Mouse (Mus musculus): ENCODE measurements around the gene Gm49361. TPM values are rescaled to one million over a fixed set of nuclear protein-coding genes. Genes with fewer than 3 reads are reported as not detected.
"Not testable (repeated sequence)": the region's sequence is repeated elsewhere in the genome, so short reads cannot be mapped to it uniquely, and the experiment has no call there.

Gene Gm49361
- total and polyA plus RNA-seq, 2 experiments from 2014 or later, result not detected

- H3K4me2 ChIP-seq (ENCODE audit: low read depth, low read length), result no peak overlapping the region
- no peak for TF ChIP-seq EP300 (IDR thresholded peaks at IDR 0.05; ENCODE audit: low read depth)
- TF ChIP-seq CTCF (IDR thresholded peaks at IDR 0.05; ENCODE audit: low read depth), result no peak
- H3K4me3 ChIP-seq (ENCODE audit: low read depth, low read length), result no peak overlapping the region
- DNase-seq (ENCODE audit: low spot score) (no peak), ATAC-seq (ENCODE audit: insufficient read depth, low read depth) (no peak)
- 91% methylated on average over 2 of the region's 2 CpGs for WGBS
- H3K9ac ChIP-seq (replicated peaks; ENCODE audit: low read depth, low read length), result no peak overlapping the region
- no peaks in the 10 kb centered on the region for H3K27me3 ChIP-seq (ENCODE audit: control insufficient read depth, insufficient read depth, low read length)
- no peaks in the 10 kb centered on the region for H3K9me3 ChIP-seq (replicated peaks; ENCODE audit: control insufficient read depth, low read length)
- no peaks in the 10 kb centered on the region for H3K36me3 ChIP-seq (replicated peaks; ENCODE audit: control insufficient read depth, insufficient read depth, low read length)
- peaks cover 13% of the 10 kb centered on the region; the same call in 1 of the 2 replicates for H3K4me1 ChIP-seq (ENCODE audit: control insufficient read depth, insufficient read depth)
- no peak overlapping the region for H3K27ac ChIP-seq (ENCODE audit: low read depth)
Measured at GRCm38 (mm10) chr14:57755661-57756060, 9.8 kb upstream of the Gm49361 start.

DNA sequence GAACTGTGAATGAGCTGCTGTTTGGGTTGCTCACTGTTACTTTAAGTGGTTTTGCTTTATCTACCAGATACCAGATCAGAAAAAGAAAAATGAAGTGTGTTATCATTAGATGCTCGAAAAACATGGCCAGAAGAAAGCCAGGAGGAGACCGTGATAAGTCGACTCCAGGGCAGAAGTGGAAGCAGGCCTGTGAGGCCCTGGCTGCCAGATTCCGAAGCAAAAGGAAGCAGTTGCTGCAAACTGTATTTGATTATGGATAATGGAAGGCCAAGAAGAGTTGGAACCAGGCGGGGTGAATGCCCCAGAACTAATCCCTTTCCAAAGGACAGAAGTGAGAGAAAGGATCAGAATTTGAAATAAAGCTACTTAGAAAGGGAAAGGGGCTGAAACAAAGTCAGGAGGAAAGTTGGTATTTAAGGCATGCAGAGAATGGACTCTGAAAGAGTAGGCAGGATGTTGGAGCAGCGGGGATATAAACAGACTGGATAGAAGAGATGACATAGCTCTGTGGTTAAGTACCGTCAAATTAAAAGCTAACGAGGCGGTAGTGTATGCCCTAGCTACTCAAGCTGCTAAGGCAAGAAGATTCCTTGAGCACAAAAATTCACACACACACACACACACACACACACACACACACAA lies 7.6 kb upstream of the Gm49361 start:
- ATAC-seq (ENCODE audit: insufficient read depth, low read depth) (peak; percentile 83; the same call in 1 of the 2 replicates), DNase-seq (ENCODE audit: low spot score) (peak; percentile 73)
- Histone ChIP-seq H3K9ac (replicated peaks; ENCODE audit: low read depth, low read length) (no peak overlapping the region), H3K4me2 (ENCODE audit: low read depth, low read length) (peak overlapping the region; percentile 11; the same call in 1 of the 2 replicates), H3K9me3 (replicated peaks; ENCODE audit: control insufficient read depth, low read length) (no peaks in the 10 kb centered on the region), H3K36me3 (replicated peaks; ENCODE audit: control insufficient read depth, insufficient read depth, low read length) (no peaks in the 10 kb centered on the region), H3K4me1 (ENCODE audit: control insufficient read depth, insufficient read depth) (peaks cover 13% of the 10 kb centered on the region; the same call in 1 of the 2 replicates), H3K27me3 (ENCODE audit: control insufficient read depth, insufficient read depth, low read length) (no peaks in the 10 kb centered on the region), H3K4me3 (ENCODE audit: low read depth, low read length) (no peak overlapping the region), H3K27ac (ENCODE audit: low read depth) (peak overlapping the region; percentile 85)
- no peak for TF ChIP-seq CTCF (IDR thresholded peaks at IDR 0.05; ENCODE audit: low read depth)
- TF ChIP-seq EP300 (IDR thresholded peaks at IDR 0.05; ENCODE audit: low read depth), result no peak
- 5% methylated on average over 9 of the region's 9 CpGs for WGBS

GRCm38 (mm10) chr14:57751006-57751405 lies 5.1 kb upstream of the Gm49361 start:
- DNase-seq (ENCODE audit: low spot score); H3K27ac ChIP-seq (ENCODE audit: low read depth); H3K9me3 ChIP-seq (replicated peaks; ENCODE audit: control insufficient read depth, low read length); ATAC-seq (ENCODE audit: insufficient read depth, low read depth); H3K27me3 ChIP-seq (ENCODE audit: control insufficient read depth, insufficient read depth, low read length); H3K36me3 ChIP-seq (replicated peaks; ENCODE audit: control insufficient read depth, insufficient read depth, low read length); H3K9ac ChIP-seq (replicated peaks; ENCODE audit: low read depth, low read length); H3K4me2 ChIP-seq (ENCODE audit: low read depth, low read length); H3K4me3 ChIP-seq (ENCODE audit: low read depth, low read length): not testable (repeated sequence)
- H3K4me1 ChIP-seq (ENCODE audit: control insufficient read depth, insufficient read depth), result peaks cover 13% of the 10 kb centered on the region

GRCm38 (mm10) chr14:57749501-57749900 lies 3.6 kb upstream of the Gm49361 start:
- H3K4me1 ChIP-seq (ENCODE audit: control insufficient read depth, insufficient read depth), result peaks cover 13% of the 10 kb centered on the region
- H3K9me3 ChIP-seq (replicated peaks; ENCODE audit: control insufficient read depth, low read length), result no peaks in the 10 kb centered on the region
- no peaks in the 10 kb centered on the region for H3K36me3 ChIP-seq (replicated peaks; ENCODE audit: control insufficient read depth, insufficient read depth, low read length)
- no peaks in the 10 kb centered on the region for H3K27me3 ChIP-seq (ENCODE audit: control insufficient read depth, insufficient read depth, low read length)
- TF ChIP-seq EP300 (IDR thresholded peaks at IDR 0.05; ENCODE audit: low read depth), result no peak
- TF ChIP-seq CTCF (IDR thresholded peaks at IDR 0.05; ENCODE audit: low read depth), result no peak
- 45% methylated on average over 2 of the region's 2 CpGs for WGBS
- H3K4me2 ChIP-seq (ENCODE audit: low read depth, low read length), result no peak overlapping the region
- H3K9ac ChIP-seq (replicated peaks; ENCODE audit: low read depth, low read length), result no peak overlapping the region
- no peak for DNase-seq (ENCODE audit: low spot score)
- H3K4me3 ChIP-seq (ENCODE audit: low read depth, low read length), result no peak overlapping the region
- ATAC-seq (ENCODE audit: insufficient read depth, low read depth), result no peak
- H3K27ac ChIP-seq (ENCODE audit: low read depth), result no peak overlapping the region

DNA sequence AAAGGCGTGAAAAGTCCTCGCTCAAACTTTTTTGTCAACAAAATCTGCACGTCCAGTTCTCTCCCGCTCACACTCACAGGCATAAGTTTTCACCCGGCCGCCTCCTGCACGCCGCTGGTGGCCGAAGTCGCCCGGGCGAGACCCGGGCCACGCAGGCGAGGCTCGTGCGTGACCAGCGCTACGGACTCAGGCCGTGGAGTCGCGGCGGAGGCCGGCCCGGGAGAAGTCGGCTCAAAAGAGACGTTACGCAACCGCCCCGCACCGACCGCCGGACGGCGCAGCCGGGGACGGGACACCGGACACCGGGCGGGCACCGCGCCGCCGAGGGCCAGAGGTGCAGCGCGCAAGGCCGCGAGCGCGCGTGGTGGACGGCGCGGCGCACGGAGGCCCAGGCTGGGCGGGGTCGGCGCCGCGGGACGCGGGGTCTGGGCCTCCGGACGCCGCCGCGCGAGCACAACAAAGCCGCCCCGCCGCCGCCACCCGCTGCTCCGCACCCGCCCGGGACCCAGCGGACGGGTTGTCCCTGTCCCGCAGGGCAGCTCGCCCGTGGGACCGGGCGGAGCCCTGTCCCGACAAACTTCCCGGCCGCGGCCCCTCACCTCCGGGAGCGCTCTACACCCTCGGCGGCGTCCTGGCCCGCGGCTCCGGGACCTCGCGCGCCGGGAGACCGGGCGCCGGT lies 473 bp downstream of the Gm49361 start:
- ATAC-seq (ENCODE audit: insufficient read depth, low read depth) (peak; percentile 62), DNase-seq (ENCODE audit: low spot score) (no peak)
- peak overlapping the region; percentile 99 for H3K27ac ChIP-seq (ENCODE audit: low read depth)
- under 1% methylated on average over 58 of the region's 103 CpGs for WGBS
- H3K4me2 ChIP-seq (ENCODE audit: low read depth, low read length), result peak overlapping the region; percentile 68
- peak overlapping the region; percentile 99 for H3K9ac ChIP-seq (replicated peaks; ENCODE audit: low read depth, low read length)
- TF ChIP-seq CTCF (IDR thresholded peaks at IDR 0.05; ENCODE audit: low read depth) (no peak), EP300 (IDR thresholded peaks at IDR 0.05; ENCODE audit: low read depth) (no peak)
- H3K4me3 ChIP-seq (ENCODE audit: low read depth, low read length), result peak overlapping the region; percentile 97
- H3K36me3 ChIP-seq (replicated peaks; ENCODE audit: control insufficient read depth, insufficient read depth, low read length), result no peaks in the 10 kb centered on the region
- H3K9me3 ChIP-seq (replicated peaks; ENCODE audit: control insufficient read depth, low read length), result no peaks in the 10 kb centered on the region
- no peaks in the 10 kb centered on the region for H3K27me3 ChIP-seq (ENCODE audit: control insufficient read depth, insufficient read depth, low read length)
- H3K4me1 ChIP-seq (ENCODE audit: control insufficient read depth, insufficient read depth), result peaks cover 19% of the 10 kb centered on the region
